Mouse (Mus musculus): ENCODE results near the gene Trim43b. TPM values are rescaled to one million over a fixed set of nuclear protein-coding genes. Genes with fewer than 3 reads are reported as not detected.
"Not testable (repeated sequence)": the region's sequence is repeated elsewhere in the genome, so short reads cannot be mapped to it uniquely, and the experiment has no call there.

The Trim43b gene
- total RNA-seq (2021), result under 1 TPM in 1 of 2 experiments, not detected in 1; 0.26 TPM

DNA sequence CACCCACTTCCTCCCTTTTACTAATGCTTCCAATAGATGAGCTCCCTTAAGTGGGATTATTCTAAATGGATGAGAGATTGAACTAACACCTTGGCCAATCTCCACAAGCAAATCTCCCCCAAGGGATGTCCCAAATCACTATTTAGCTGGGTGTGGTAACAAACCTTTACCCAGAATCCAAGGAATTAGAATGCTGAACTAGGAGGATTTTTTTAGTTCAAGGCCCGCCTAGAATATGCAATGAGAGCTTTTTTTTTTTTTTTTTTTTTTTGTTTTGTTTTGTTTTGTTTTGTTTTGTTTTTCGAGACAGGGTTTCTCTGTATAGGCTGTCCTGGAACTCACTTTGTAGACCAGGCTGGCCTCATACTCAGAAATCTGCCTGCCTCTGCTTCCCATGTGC is at the start of gene Trim43b:
Trim43b (minus strand) TSS at position 101 of the 400 bp plus-strand sequence.
- DNase-seq (ENCODE audit: extremely low spot score in 1 of 2, low spot score in 1 of 2), result not testable (repeated sequence)

DNA sequence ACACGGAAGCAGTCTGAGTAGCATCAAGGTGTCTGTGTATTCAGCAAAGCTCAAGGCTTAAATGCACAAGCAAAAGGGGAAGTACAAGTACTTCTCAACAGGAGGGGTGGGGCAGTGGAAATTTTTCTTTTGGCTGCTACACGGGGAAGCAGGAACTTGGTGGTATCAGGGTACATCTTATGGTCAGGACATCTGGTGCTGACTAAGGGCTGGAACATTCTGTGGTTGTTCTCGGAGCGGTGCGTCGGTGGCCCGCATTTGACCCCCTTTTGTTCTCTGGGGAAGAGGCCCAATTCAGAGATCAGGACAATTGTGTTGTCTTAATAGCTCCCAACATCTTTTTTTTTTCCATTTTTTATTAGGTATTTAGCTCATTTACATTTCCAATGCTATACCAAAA is 11.9 kb upstream of the Trim43b start:
- DNase-seq (ENCODE audit: extremely low spot score in 1 of 2, low spot score in 1 of 2), result not testable (repeated sequence)

DNA sequence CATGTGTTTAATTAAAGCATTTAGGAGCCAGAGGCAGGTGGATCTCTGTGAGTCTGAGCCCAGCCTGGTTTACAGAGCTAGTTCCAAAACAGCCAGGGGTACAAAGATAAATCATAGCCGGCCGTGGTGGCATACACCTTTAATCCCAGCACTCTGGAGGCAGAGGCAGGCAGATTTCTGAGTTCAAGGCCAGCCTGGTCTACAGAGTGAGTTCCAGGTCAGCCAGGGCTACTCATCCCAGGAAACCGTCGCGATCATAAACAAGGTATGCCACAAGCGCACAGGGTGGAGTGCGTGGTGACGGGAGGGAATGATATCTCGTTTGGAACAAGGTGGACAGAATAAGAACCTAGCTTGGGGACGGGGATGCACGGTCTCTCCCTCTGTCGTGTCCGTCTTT is 5.9 kb downstream of the Trim43b start:
- DNase-seq (ENCODE audit: extremely low spot score in 1 of 2, low spot score in 1 of 2), result not testable (repeated sequence)

DNA sequence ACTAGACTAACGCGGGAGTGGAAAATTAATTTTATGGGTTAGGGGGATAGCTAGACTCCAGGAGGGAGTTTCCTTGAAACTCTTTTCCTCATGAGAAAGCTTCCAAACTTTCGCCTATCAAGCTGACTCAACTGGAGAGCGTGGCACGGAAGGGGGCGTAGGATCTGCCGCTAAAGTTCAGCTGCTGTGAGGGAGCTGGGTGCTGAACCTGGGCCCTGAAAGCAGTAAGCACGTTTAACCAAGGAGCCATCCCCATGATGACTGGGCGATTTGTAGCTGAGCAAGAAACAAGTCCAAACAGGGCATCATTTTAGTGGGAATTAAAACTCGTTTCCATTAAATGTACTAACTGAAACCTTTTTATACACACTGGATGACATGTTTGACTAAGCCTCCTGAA is 13.0 kb downstream of the Trim43b start:
- not testable (repeated sequence) for DNase-seq (ENCODE audit: extremely low spot score in 1 of 2, low spot score in 1 of 2)

DNA sequence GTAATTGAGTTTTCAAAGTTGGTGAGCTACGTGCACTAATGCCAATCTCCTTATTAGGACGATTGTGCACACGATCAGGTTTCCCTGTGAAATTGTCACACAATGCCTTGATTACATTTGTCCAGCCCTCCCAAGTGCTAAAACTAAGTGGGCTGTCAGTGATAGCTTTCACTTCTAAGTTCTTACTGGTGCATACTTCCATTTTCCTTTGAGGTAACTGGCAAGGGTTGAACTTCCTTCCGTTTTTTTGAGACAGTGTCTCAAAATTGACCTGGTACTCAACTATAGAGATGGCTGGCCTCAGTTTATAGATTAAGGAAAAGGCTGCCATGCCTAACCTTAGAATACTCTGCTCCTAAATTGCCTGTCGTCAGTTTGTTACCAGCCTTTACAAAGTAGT is 16.1 kb downstream of the Trim43b start:
- not testable (repeated sequence) for DNase-seq (ENCODE audit: extremely low spot score in 1 of 2, low spot score in 1 of 2)

DNA sequence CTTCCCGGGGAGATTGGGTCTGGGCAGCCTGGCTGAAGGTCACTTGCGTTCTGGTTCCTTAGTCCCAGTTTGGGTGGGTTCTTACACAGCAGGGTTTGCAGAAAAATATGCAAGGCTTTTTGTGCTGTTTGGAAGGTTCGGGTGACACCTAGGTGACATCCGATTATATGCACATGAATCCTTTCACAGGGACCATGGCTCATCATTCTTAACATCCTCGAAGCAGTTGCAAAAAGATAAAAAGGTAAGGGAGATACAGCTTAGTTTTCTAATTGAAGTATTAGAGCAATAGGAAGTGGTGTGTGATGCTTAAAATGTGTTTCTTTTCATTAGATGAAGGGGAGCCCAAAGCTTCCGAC is 25.5 kb downstream of the Trim43b start:
- DNase-seq (ENCODE audit: extremely low spot score in 1 of 2, low spot score in 1 of 2), result not testable (repeated sequence)

DNA sequence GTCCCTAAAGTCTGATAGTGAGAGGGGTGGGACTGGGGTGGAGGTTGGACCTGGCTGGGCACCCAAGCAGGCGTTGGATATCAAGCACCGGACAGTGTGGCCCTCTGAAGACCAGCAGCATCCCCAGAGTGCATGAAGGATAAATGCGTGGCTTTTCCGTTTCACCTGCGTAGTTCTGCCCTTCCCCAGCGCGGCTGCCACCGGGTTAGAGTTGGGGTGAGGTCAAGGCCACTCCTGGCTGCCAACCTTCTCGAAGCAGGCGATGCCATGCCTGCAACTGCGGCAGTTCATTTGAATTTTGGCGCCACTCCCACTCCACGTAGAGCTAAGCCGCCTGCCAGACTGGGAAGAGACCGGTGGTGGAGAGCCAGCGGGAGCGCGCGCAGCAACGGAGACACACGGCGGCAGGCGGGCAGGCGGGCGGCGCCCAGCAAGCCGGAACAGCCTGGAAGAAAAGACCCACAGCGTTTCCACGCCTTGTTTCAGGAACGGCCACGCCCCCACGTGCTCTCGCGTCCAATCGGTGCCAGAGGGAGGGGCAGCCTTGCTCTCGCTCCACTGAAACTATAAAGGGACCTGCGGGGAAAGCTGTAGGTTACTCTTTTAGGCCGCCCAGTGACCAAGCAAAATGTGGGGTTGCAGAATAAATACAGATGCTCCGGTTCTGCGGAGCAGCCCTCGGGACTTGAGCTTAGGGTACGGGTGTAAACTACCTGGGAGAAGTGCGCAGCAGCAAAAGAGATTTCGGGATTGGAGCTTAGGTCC is 26.1 kb downstream of the Trim43b start:
- peak; percentile 61 to 63 for DNase-seq (ENCODE audit: extremely low spot score in 1 of 2, low spot score in 1 of 2)

Other genes with a start within 250 kb of the Trim43b start
- not detected for gene Bcl2a1a, start 135.9 kb downstream of the Trim43b start, total RNA-seq (2021)
- 1 to 10 TPM in 1 of 2 experiments, under 1 TPM in 1; 0.87 to 1.3 TPM for gene Bcl2a1b, start 106.4 kb upstream of the Trim43b start, total RNA-seq (2021)
- not detected for gene Gm29094, start 106.5 kb upstream of the Trim43b start, total RNA-seq (2021)
- 10 to 100 TPM; 29.0 to 37.9 TPM for gene Mthfs, start 117.8 kb upstream of the Trim43b start, total RNA-seq (2021)